Mouse (Mus musculus) hindbrain, embryonic 11.5 days (tissue): ENCODE measurements around the gene Card9. TPM values are rescaled to one million over a fixed set of nuclear protein-coding genes. Genes with fewer than 3 reads are reported as not detected.

Source experiments
- ATAC-seq: fragments of 200-750 bp; cut with Nextera tagmentation; 2 replicates; pipeline ENCODE4 v1.8.0; 2017; ENCODE audit warnings: mild to moderate bottlenecking, moderate TSS enrichment, moderate library complexity; ENCODE audit not compliant: low FRiP score
- DNase-seq: peaks from one replicate; pipeline ENCODE4 v3.0.0-alpha.2; 2015; ENCODE audit warnings: low spot score
- H3K27ac ChIP-seq: fragments of 300-500 bp; sonication (generic); 2 replicates; pipeline ENCODE4 v1.5.1; 2014; ENCODE audit warnings: mild to moderate bottlenecking, low read depth, low read length
- H3K27me3 ChIP-seq: fragments of 300-500 bp; sonication (generic); 2 replicates; pipeline ENCODE4 v1.6.1; 2014; ENCODE audit warnings: mild to moderate bottlenecking, low read length, moderate library complexity, mixed read lengths; ENCODE audit not compliant: control insufficient read depth, insufficient read depth
- H3K36me3 ChIP-seq: fragments of 300-500 bp; sonication (generic); 2 replicates; pipeline ENCODE4 v1.6.1; 2014; ENCODE audit warnings: mild to moderate bottlenecking, low read length, moderate library complexity, mixed read lengths; ENCODE audit not compliant: control insufficient read depth, insufficient read depth
- H3K4me1 ChIP-seq: fragments of 300-500 bp; sonication (generic); replicated peaks from 2 replicates; pipeline ENCODE4 v1.6.1; 2014; ENCODE audit warnings: low read length, mixed read lengths; ENCODE audit not compliant: control insufficient read depth, insufficient read depth
- H3K4me2 ChIP-seq: fragments of 300-500 bp; sonication (generic); replicated peaks from 2 replicates; pipeline ENCODE4 v1.6.1; 2014; ENCODE audit warnings: mild to moderate bottlenecking, low read depth, low read length
- H3K4me3 ChIP-seq: fragments of 300-500 bp; sonication (generic); 2 replicates; pipeline ENCODE4 v1.5.1; 2014; ENCODE audit warnings: low read depth, low read length
- H3K9ac ChIP-seq: fragments of 300-500 bp; sonication (generic); 2 replicates; pipeline ENCODE4 v1.6.1; 2014; ENCODE audit warnings: low read depth, low read length
- H3K9me3 ChIP-seq: fragments of 300-500 bp; sonication (generic); 2 replicates; pipeline ENCODE4 v1.6.1; 2016; ENCODE audit warnings: low read length; ENCODE audit not compliant: control insufficient read depth
- WGBS: fragments of 180-500 bp; shearing (Covaris S2); extraction: QIAGEN DNeasy Blood & Tissue Kit; methylation state at CpG from one replicate; pipeline ENCODE4 v1.1.7; 2014; 5-methylcytosine and 5-hydroxymethylcytosine counted together
- polyA plus RNA-seq: library from polyadenylated mRNA; unstranded; fragments of >200 nt; fragmentation: Nextera tagmentation; extraction: Ambion mirVana; gene quantifications from 2 replicates; pipeline ENCODE4 v1.2.1, GENCODE M21; 2014

Card9 gene
- polyA plus RNA-seq, 1 experiment from 2014 or later: 0.36 TPM

- H3K36me3 ChIP-seq: peaks cover 14% of the 10 kb centered on the region
- DNase-seq (no peak), ATAC-seq (no peak)
- no peak overlapping the region for H3K9ac ChIP-seq
- no peaks in the 10 kb centered on the region for H3K9me3 ChIP-seq
- H3K4me2 ChIP-seq: no peak overlapping the region
- no peaks in the 10 kb centered on the region for H3K27me3 ChIP-seq
- H3K4me1 ChIP-seq: no peaks in the 10 kb centered on the region
- WGBS: 97% methylated on average over 8 of the region's 8 CpGs
- H3K4me3 ChIP-seq: no peak overlapping the region
- H3K27ac ChIP-seq: no peak overlapping the region
These were observed 11.7 kb upstream of the Card9 start for GRCm38 (mm10) chr2:26372396-26372795.

DNA sequence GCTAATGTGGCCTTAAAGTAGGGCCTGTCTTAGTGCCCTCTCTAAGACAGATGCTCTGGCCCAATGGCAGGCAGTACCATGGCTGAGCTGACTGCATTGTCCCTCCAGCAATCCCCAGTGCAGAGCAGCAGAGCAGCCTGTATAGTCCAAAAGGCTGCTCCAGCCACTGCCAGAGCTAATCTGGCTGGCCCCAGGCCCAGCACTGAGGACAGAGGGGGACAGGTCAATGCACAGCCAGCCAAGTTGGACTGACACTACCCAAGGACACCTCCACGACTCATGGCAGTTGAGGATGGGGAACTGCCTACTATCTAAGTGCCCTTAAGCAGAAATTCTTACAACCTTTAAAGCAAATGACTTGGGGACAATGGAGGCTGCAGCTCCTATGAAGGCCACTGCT, 7.9 kb upstream of the Card9 start:
- Histone ChIP-seq H3K4me3 (no peak overlapping the region), H3K27ac (no peak overlapping the region), H3K4me2 (no peak overlapping the region), H3K36me3 (peaks cover 18% of the 10 kb centered on the region), H3K9me3 (no peaks in the 10 kb centered on the region), H3K27me3 (no peaks in the 10 kb centered on the region), H3K9ac (no peak overlapping the region), H3K4me1 (no peaks in the 10 kb centered on the region)
- 76% methylated on average over 1 of the region's 1 CpGs for WGBS
- DNase-seq (no peak), ATAC-seq (no peak)

GRCm38 (mm10) chr2:26367911-26368310, 7.2 kb upstream of the Card9 start:
- ATAC-seq (no peak), DNase-seq (no peak)
- Histone ChIP-seq H3K36me3 (peaks cover 20% of the 10 kb centered on the region), H3K4me3 (no peak overlapping the region), H3K9me3 (no peaks in the 10 kb centered on the region), H3K4me2 (no peak overlapping the region), H3K27me3 (no peaks in the 10 kb centered on the region), H3K27ac (no peak overlapping the region), H3K9ac (no peak overlapping the region), H3K4me1 (no peaks in the 10 kb centered on the region)
- 96% methylated on average over 6 of the region's 6 CpGs for WGBS

DNA sequence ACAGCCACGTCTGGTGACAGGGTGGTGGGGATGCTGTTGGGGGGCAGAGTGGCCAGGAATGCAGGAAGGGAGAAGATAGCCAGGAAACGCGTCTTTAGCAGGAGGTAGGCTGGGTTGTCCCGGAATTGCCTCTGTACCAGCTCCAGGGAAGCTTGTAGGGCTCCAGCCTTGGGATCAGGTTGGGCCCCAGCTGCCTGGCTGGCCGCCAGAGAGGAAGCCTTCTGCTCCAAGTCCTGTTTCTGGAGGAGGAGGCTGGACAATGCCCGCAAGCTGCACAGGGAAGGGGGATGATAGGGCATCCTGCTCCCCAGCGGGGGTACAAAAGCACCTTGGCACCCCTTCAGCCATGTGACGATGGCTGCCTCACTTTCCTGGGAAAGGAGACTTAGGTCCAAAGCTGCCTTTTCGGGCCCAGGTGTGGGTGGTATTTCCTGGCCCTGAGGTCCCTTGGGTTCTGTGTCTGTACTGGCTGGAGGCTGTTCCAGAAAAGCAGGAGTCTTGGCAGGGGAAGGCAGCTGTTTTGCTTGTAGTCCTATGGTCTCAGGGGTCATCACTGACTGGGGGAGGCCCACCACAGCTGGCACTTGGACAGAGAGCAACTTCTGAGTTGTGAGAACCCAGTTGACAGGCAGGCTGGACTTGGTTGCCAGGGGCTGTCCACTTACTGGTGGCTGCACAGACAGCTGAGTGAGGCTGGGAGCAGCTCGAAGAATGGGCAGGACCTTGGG, 4.2 kb upstream of the Card9 start:
- H3K27ac ChIP-seq: no peak overlapping the region
- H3K9ac ChIP-seq: no peak overlapping the region
- no peak overlapping the region for H3K4me2 ChIP-seq
- H3K9me3 ChIP-seq: no peaks in the 10 kb centered on the region
- ATAC-seq: no peak
- H3K4me1 ChIP-seq: no peaks in the 10 kb centered on the region
- H3K36me3 ChIP-seq: peaks cover 18% of the 10 kb centered on the region
- no peak overlapping the region for H3K4me3 ChIP-seq
- H3K27me3 ChIP-seq: no peaks in the 10 kb centered on the region
- no peak for DNase-seq
- 87% methylated on average over 10 of the region's 10 CpGs for WGBS

GRCm38 (mm10) chr2:26363481-26363880, 2.8 kb upstream of the Card9 start:
- DNase-seq (no peak), ATAC-seq (no peak)
- no peak overlapping the region for H3K4me2 ChIP-seq
- WGBS: 83% methylated on average over 5 of the region's 5 CpGs
- H3K4me1 ChIP-seq: no peaks in the 10 kb centered on the region
- no peaks in the 10 kb centered on the region for H3K27me3 ChIP-seq
- no peak overlapping the region for H3K27ac ChIP-seq
- no peak overlapping the region for H3K4me3 ChIP-seq
- no peak overlapping the region for H3K9ac ChIP-seq
- H3K9me3 ChIP-seq: no peaks in the 10 kb centered on the region
- H3K36me3 ChIP-seq: peaks cover 17% of the 10 kb centered on the region

DNA sequence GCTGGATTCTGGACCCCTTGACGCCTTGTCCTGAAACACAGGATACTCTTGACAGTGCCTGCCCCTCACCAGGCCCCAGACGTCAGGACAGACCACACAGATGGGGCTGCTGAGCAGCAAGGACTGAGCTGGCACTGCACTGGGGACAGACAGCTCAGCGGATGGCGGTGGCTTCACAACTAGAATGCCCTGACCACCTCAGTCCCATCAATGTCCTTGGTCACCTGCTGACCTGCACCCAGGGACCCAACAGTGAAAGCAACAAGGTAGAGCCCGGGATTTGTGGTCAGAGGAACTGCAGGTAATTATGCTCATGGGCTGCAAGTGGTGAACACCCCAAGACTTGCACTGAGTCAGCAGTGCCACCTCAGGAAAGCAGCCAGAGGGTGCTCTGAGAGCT, 2.3 kb upstream of the Card9 start:
- DNase-seq: no peak
- Histone ChIP-seq H3K9me3 (no peaks in the 10 kb centered on the region), H3K36me3 (peaks cover 14% of the 10 kb centered on the region), H3K4me2 (no peak overlapping the region), H3K4me3 (no peak overlapping the region), H3K9ac (no peak overlapping the region), H3K27ac (no peak overlapping the region), H3K27me3 (no peaks in the 10 kb centered on the region), H3K4me1 (no peaks in the 10 kb centered on the region)
- 82% methylated on average over 5 of the region's 5 CpGs for WGBS
- no peak for ATAC-seq

- H3K4me1 ChIP-seq: no peaks in the 10 kb centered on the region
- H3K36me3 ChIP-seq: 0 out of 2 replicates have a peak, but pooled peaks cover 5% of the 10 kb centered on the region
- ATAC-seq (no peak), DNase-seq (no peak)
- H3K9me3 ChIP-seq: no peaks in the 10 kb centered on the region
- H3K9ac ChIP-seq: no peak overlapping the region
- no peaks in the 10 kb centered on the region for H3K27me3 ChIP-seq
- H3K27ac ChIP-seq: no peak overlapping the region
- no peak overlapping the region for H3K4me3 ChIP-seq
- 89% methylated on average over 6 of the region's 6 CpGs for WGBS
- H3K4me2 ChIP-seq: no peak overlapping the region
These were observed 735 bp downstream of the Card9 start for GRCm38 (mm10) chr2:26359983-26360382.

DNA sequence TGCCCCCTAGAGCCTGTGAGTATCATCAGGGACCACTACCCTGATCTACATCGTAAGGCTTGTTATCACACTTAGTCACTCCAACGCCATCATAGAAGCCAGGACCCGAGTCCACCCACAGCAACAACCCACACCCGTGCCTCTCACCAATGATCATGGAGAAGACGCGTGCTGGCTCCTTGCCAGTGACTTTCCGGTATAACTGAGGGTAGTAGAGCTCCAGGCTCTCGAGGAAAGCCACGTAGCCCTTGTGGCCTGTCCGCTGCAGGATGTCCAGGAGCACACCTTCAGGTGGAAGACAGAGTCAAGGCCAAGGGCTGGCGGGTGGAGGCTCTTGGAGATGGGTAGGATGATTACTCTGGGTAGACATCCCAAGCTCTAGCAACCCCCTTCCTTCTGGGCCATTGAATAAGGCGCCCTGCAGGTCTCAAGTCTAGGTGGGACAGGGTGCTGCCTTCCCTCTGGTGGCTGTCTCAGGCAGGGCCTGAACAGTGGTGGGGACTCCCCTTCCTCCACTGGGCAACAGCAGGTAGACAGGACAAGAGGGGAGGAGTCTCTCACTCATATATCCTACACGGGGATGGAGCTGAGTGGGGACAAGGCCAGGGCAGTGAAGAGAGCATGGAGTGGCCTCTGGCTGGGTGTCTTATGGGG, 1.9 kb downstream of the Card9 start:
- H3K9me3 ChIP-seq: no peaks in the 10 kb centered on the region
- H3K9ac ChIP-seq: no peak overlapping the region
- H3K4me3 ChIP-seq: no peak overlapping the region
- 0 out of 2 replicates have a peak, but pooled peaks cover 2% of the 10 kb centered on the region for H3K36me3 ChIP-seq
- no peak overlapping the region for H3K4me2 ChIP-seq
- 87% methylated on average over 13 of the region's 13 CpGs for WGBS
- ATAC-seq: 0 out of 2 replicates have a peak, but pooled peaks have one; percentile 14
- H3K27ac ChIP-seq: no peak overlapping the region
- no peak for DNase-seq
- no peaks in the 10 kb centered on the region for H3K4me1 ChIP-seq
- no peaks in the 10 kb centered on the region for H3K27me3 ChIP-seq

DNA sequence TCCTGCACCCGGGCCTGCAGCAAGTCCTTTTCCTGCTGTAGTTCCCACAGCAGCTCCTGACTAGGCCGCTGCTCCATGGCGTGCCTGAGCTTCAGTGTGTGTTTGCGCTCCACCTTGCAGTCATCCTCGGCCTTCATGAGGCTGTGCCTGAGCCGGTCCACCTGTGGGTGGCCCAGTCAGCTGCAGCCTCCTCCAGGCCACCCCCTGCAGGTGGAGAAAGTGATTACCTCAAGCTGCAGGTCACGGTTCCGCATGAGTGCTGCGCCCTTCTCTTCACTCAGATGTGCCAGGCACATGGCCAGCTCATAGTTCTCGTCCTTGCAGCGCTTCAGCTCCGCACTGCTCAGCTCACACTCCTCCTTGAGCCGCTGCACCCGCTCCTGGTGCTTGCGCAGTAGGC, 3.2 kb downstream of the Card9 start:
- no peak overlapping the region for H3K27ac ChIP-seq
- no peaks in the 10 kb centered on the region for H3K36me3 ChIP-seq
- no peak overlapping the region for H3K4me2 ChIP-seq
- peaks cover 4% of the 10 kb centered on the region; the same call in 1 of the 2 replicates for H3K4me1 ChIP-seq
- H3K27me3 ChIP-seq: no peaks in the 10 kb centered on the region
- DNase-seq: no peak
- H3K9ac ChIP-seq: peak overlapping the region; percentile 12; the same call in 1 of the 2 replicates
- 55% methylated on average over 15 of the region's 15 CpGs for WGBS
- ATAC-seq: no peak
- no peak overlapping the region for H3K4me3 ChIP-seq
- H3K9me3 ChIP-seq: no peaks in the 10 kb centered on the region
